Mouse (Mus musculus) E14TG2a.4 (cell line): ENCODE measurements at regions not wholly inside any gene's neighbourhood (a gene's known extent, or its start where the extent isn't known, plus 50 kb on each side); places are given as distances from the start of the nearest gene placed in this dataset.

Experiments
- CTCF ChIP-seq: conservative IDR thresholded peaks from 2 replicates; pipeline ENCODE4 v1.5.1; 2014; ENCODE audit warnings: low read length
- NANOG ChIP-seq: IDR thresholded peaks from 2 replicates; pipeline ENCODE4 v1.6.1; 2014; ENCODE audit warnings: borderline replicate concordance, low read length, mixed read lengths

GRCm38 (mm10) chr2:74378709-74379108, 200.5 kb downstream of the Lnpk start:
- TF ChIP-seq CTCF = no peak
- TF ChIP-seq NANOG = no peak
